Mouse (Mus musculus): Measurements from ENCODE around the gene Ppp1r15b.

DNA sequence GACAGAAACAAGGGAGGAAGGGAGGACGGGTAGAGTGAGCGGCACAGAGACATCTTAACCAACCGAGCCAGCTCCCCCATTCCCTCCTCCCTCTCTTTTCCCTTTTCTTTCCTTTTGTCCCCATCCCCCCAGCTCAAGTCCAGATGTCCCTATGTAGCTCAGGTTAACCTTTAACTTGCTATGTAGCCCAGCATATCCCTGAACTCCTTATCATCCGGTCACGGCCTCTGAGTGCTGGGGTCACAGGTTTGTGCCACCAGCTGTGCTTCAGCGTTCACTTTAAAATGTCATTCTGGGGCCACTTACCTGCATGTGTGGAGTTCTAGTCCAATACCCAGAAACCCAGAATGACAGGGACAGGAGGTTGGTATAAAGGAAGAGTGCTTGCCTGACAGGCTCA is 6.8 kb upstream of the Ppp1r15b start:
- TF ChIP-seq ZC3H11A (IDR thresholded peaks at IDR 0.05; ENCODE audit: borderline replicate concordance, low read depth, low read length): no peak
- TF ChIP-seq ZNF384 (IDR thresholded peaks at IDR 0.05; ENCODE audit: low read depth, low read length): no peak
